Mouse (Mus musculus) small intestine, adult 2 months (tissue): ENCODE measurements around the gene Tmc7. TPM values are rescaled to one million over a fixed set of nuclear protein-coding genes. Genes with fewer than 3 reads are reported as not detected.
A peak's percentile ranks its signal among the peaks of the same experiment; 100 is the strongest.

Experiments
- H3K27ac ChIP-seq: fragments of 200-500 bp; 2 replicates; pipeline ENCODE4 v1.5.1; 2012; ENCODE audit warnings: low read depth, low read length, control low read depth, inconsistent platforms; ENCODE audit not compliant: insufficient read depth
- H3K27me3 ChIP-seq: fragments of 200-500 bp; 2 replicates; pipeline ENCODE4 v1.6.1; 2012; ENCODE audit warnings: mild to moderate bottlenecking, moderate library complexity, low read length, inconsistent platforms; ENCODE audit not compliant: control insufficient read depth, insufficient read depth
- H3K36me3 ChIP-seq: fragments of 200-500 bp; 2 replicates; pipeline ENCODE4 v1.6.1; 2012; ENCODE audit warnings: mild to moderate bottlenecking, low read length, control low read depth, inconsistent platforms; ENCODE audit not compliant: control insufficient read depth, insufficient read depth
- H3K4me1 ChIP-seq: fragments of 200-500 bp; 2 replicates; pipeline ENCODE4 v1.6.1; 2012; ENCODE audit warnings: low read length, inconsistent platforms, mixed read lengths; ENCODE audit not compliant: control insufficient read depth, insufficient read depth, insufficient read length
- H3K4me3 ChIP-seq: fragments of 200-500 bp; 2 replicates; pipeline ENCODE4 v1.5.1; 2012; ENCODE audit warnings: low read depth, mild to moderate bottlenecking, control low read depth, inconsistent platforms, low read length, moderate library complexity
- CTCF ChIP-seq: fragments of 200-500 bp; IDR thresholded peaks from 2 replicates; pipeline ENCODE4 v1.5.1; 2012; ENCODE audit warnings: low read depth, mild to moderate bottlenecking, control low read depth, inconsistent platforms, low read length, moderate library complexity, mixed read lengths; ENCODE audit not compliant: insufficient replicate concordance, insufficient read length; ENCODE audit errors: extremely low read depth
- POLR2A ChIP-seq: fragments of 200-500 bp; IDR thresholded peaks from 2 replicates; pipeline ENCODE4 v1.6.1; 2012; ENCODE audit warnings: low read depth, mild to moderate bottlenecking, control low read depth, inconsistent platforms, low read length, moderate library complexity
- WGBS: fragments of 180-500 bp; shearing (Covaris S2); methylation state at CpG from one replicate; pipeline ENCODE4 v1.1.7; 2018; 5-methylcytosine and 5-hydroxymethylcytosine counted together
- polyA plus RNA-seq: library from polyadenylated mRNA; depleted of rRNA; stranded (reverse); fragments of >200 nt; gene quantifications from 2 replicates; pipeline ENCODE4 v1.2.3, GENCODE M21; 2012

The Tmc7 gene
- polyA plus RNA-seq, 1 experiment = 4.9 TPM

DNA sequence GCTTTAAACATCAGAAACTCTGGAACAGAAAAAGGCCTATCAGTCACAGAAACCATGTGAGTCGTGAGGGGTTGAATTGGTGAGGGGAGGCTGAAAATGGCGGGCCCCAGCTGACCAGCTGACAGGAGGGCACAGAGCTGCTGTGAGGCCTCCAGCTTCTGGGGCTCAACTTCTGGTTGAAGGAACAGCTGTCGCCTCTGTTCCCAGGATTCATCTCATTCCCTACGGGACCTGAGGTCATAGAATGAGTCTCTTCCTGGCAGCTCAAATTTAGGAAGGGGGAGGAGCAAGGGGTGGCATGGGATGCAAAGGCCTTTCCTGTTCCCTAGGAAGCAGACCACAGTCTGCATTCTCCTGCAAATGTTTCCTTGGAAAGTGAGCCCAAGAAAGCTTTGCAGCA lies 80.7 kb downstream of the Tmc7 start:
- Histone ChIP-seq H3K4me3 (no peak overlapping the region), H3K36me3 (no peaks in the 10 kb centered on the region), H3K27ac (no peak overlapping the region), H3K27me3 (no peaks in the 10 kb centered on the region), H3K4me1 (peaks cover 15% of the 10 kb centered on the region)
- TF ChIP-seq POLR2A = no peak
- TF ChIP-seq CTCF = no peak
- 85% methylated on average over 4 of the region's 4 CpGs for WGBS

DNA sequence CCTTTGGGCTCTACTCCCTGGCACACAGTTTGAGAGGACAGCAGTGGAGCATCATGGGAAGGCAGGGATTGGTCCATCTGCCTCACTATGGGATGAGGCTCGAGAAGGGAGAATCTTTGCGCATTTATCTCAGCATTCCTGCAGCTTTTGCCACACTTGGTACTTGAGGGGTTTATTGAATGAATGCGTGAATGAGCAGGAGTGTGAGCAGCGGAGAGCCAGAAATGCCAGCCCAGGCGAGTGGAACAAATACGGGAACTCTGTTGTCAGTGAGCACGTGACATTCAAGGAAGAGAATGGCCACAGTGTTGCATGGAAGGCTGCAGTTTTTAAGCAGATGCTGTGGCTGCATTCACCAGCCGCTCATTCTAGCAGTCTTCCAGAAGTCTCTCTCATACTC lies 82.2 kb downstream of the Tmc7 start:
- Histone ChIP-seq H3K27me3 (no peaks in the 10 kb centered on the region), H3K27ac (no peak overlapping the region), H3K4me3 (no peak overlapping the region), H3K4me1 (peaks cover 20% of the 10 kb centered on the region), H3K36me3 (no peaks in the 10 kb centered on the region)
- TF ChIP-seq CTCF (no peak), POLR2A (no peak)
- WGBS = 86% methylated on average over 8 of the region's 8 CpGs

DNA sequence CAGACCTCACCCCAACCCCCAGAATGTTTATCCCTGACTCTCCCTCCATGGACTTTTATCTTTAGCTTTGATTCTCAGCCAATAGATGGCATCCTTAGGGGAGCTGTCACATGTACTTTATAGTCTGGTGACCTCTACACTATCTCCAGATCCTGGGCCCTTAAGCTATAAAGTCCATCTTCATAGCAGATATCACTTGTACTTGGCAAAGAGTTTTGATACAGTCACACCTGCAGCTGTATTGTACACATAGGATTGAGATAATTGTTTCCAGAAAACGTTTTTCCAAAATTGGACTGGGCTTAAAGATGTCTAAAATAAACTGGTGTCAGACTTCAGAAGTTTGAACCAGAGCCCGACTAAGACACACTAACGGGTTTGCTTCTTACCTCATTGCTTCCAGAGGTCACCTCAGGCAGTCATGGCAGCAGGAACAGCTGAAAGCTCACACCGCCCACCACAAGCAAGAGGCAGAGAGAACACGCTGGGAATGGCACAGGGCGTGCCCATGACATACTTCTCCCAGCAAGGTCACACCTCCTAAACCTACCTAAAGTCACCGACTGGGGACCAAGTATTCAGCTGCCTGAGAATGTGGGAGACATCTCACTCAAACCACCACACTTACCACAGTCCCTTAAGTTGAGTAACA lies 84.6 kb downstream of the Tmc7 start:
- Histone ChIP-seq H3K27ac (peak overlapping the region; percentile 26), H3K4me3 (no peak overlapping the region), H3K36me3 (no peaks in the 10 kb centered on the region), H3K4me1 (peaks cover 20% of the 10 kb centered on the region), H3K27me3 (no peaks in the 10 kb centered on the region)
- TF ChIP-seq POLR2A (no peak), CTCF (no peak)
- 21% methylated on average over 7 of the region's 7 CpGs for WGBS

DNA sequence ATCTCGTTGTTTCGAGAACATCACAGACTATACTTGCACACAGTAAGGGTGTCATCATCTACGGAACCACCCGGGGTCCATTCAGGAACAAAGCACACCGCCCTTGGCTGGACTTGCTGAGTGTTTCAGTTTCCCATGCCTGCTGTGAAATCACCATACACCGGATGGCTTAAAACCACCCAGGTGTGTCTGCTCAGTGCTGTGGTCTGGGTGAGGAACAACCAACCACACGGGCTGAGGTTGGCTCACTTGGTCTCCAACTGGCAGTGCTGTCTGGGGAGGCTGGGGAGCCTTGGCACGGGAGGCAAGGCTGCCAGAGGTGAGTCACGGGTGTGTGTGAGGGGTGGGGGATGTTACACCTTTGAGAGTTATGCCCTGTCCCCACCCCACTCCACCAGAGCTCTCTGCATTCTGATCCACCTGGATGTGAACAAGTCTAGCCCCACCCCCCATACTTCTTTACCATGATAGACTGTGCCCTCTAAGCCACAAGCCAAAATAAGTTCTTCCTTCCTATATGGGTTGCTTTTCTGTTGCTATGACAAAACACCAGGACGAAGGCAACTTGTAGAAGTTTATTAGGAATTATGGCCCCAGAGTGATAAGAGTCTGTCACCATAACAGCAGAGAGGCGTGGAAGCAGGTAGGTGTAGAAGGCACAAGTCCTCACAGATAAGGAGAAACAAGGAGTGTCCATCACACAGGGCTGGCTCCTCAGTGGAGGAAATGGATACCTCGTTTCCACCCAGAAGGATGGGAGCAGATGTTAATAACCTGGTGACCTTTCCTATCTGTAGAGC lies 85.4 kb downstream of the Tmc7 start:
- Histone ChIP-seq H3K27me3 (no peaks in the 10 kb centered on the region), H3K36me3 (no peaks in the 10 kb centered on the region), H3K4me1 (peaks cover 20% of the 10 kb centered on the region), H3K4me3 (no peak overlapping the region), H3K27ac (peak overlapping the region; percentile 87)
- WGBS = 31% methylated on average over 12 of the region's 12 CpGs
- no peak for TF ChIP-seq CTCF

DNA sequence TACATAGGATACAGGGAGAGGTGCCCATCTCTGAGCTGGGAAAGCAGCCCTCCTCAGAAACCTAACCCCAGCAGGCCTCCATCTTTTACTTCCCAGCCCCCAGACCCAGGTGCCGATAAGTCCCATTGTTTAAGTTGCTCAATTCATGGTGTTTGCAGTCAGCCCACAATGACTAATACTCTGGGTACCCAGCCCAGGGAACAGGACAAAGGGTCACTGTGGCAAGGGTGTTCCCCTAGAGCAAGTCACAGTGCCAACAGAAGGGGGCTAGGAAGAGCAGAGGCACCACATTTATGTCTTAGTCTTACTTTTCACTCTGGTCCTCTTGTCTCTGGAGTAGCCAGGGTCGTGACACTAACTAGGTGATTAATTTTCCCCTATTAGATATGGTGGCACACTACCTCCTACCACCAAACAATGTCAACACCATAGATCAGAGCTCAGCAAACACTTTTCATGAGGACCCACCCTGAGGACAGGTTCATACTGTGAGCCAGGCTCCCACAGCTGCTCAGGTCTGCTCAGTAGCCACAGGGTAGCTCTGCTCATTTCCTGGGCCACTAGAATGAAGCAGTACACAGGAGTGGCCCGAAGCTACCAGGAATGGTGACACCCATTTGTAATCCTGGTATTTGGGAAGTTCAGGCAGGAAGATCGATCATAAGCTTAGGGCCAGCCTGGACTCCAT lies 89.5 kb downstream of the Tmc7 start:
- WGBS = 76% methylated on average over 4 of the region's 4 CpGs
- no peak overlapping the region for H3K4me3 ChIP-seq
- H3K27me3 ChIP-seq = no peaks in the 10 kb centered on the region
- TF ChIP-seq POLR2A (no peak), CTCF (no peak)
- peaks cover 30% of the 10 kb centered on the region for H3K4me1 ChIP-seq
- peaks cover 4% of the 10 kb centered on the region; the same call in 1 of the 2 replicates for H3K36me3 ChIP-seq
- H3K27ac ChIP-seq = no peak overlapping the region

DNA sequence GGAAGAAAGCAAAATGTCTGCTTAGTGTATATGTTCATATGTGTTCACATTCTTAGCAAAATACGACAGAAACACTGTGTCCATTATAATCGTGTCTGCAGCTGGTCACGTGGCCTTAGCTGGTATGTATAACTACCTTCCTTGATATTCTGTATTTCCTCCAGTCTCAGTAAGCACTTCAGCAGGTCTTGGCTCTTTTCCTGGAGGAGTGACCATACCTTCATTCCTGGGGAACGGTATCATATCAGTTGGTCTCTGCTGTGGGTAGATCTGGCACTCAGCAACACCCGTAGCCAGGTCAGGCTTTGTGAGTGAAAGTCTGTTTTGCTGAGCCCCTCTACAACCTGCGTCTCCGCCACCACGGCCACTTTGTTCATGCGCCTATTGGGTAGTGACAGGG lies 90.6 kb downstream of the Tmc7 start:
- no peak overlapping the region for H3K4me3 ChIP-seq
- H3K27ac ChIP-seq = no peak overlapping the region
- 79% methylated on average over 9 of the region's 9 CpGs for WGBS
- H3K27me3 ChIP-seq = no peaks in the 10 kb centered on the region
- H3K4me1 ChIP-seq = peaks cover 30% of the 10 kb centered on the region
- H3K36me3 ChIP-seq = peaks cover 11% of the 10 kb centered on the region
- TF ChIP-seq CTCF (no peak), POLR2A (no peak)

DNA sequence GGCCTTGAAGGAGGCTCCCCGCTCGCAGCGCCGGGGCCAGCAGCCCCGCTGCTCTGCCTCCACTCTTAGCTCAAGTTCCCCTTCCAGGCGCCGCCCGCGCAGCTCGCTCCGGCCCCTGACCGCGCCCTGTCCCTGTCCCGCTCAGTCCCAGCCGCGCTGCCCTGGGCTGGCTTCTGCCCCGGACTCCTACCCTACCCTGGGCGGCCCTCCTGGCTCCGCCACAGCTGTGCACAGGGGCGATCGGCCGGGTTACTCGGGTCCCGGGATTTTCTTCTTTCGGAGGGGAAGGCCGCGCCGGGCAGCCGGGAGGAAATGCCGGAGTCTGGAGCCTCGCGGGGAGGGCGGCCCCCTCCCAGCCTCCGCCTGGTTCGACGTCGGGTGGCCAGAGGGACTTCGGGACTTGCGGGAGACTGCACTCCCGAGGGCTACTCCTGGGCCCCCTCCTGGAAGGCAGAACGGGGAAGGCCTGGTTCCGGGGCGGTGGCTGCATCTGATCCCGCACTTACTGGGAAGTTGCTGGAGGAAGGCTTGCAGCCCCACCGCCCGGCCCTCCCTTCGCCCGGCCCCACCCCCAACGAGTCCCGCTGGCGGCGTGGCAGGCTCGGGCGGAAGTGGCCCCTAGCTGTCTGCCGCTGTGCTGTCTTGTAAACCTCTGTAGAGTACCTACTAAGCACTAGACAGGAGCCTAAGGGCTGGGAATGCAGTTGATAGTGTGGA lies 92.9 kb downstream of the Tmc7 start, which contains the start of gene Itpripl2:
TSS of gene Itpripl2 (minus strand) at position 545 of the 717 bp plus-strand sequence.
- WGBS = under 1% methylated on average over 55 of the region's 55 CpGs
- peak within 1 kb of the TSS; percentile 95 for H3K4me3 ChIP-seq
- H3K27ac ChIP-seq = peak within 1 kb of the TSS; percentile 92

More for the DNA sequence above, 92.9 kb downstream of the Tmc7 start, which contains the start of gene Itpripl2:
- no peak; the same call in 1 of the 2 replicates for TF ChIP-seq CTCF
- peak; percentile 74; the same call in 1 of the 2 replicates for TF ChIP-seq POLR2A
- Histone ChIP-seq H3K36me3 (peaks cover 11% of the 10 kb centered on the region), H3K4me1 (peaks cover 32% of the 10 kb centered on the region), H3K27me3 (no peaks in the 10 kb centered on the region)
